Mouse (Mus musculus) MEL (cell line): ENCODE data around the gene Gm45021. TPM values are rescaled to one million over a fixed set of nuclear protein-coding genes. Genes with fewer than 3 reads are reported as not detected.

Experiments
- DNase-seq: peaks from one replicate; pipeline ENCODE4 v3.0.0; 2011; ENCODE audit warnings: low read depth, low spot score
- H3K27ac ChIP-seq: 2 replicates; pipeline ENCODE4 v1.5.1; 2012; ENCODE audit warnings: low read depth, mild to moderate bottlenecking, control low read depth, low read length, moderate library complexity; ENCODE audit not compliant: control insufficient read depth
- H3K27me3 ChIP-seq, 2 experiments: fragments of 150-350 bp in 1 of 2; sonication (generic) in 1 of 2; 2 replicates each; pipeline ENCODE4 v1.6.1; 2012; ENCODE audit warnings: low read length in 2 of 2, mild to moderate bottlenecking in 2 of 2, improper control_type of control experiment in 1 of 2, moderate library complexity in 1 of 2; ENCODE audit not compliant: insufficient read depth in 2 of 2, control insufficient read depth in 1 of 2
- H3K36me3 ChIP-seq, 2 experiments: 2 replicates each; pipeline ENCODE4 v1.6.1; 2012 to 2014; ENCODE audit warnings: low read length in 2 of 2, improper control_type of control experiment in 1 of 2, inconsistent platforms in 1 of 2, mild to moderate bottlenecking in 1 of 2; ENCODE audit not compliant: insufficient read depth in 2 of 2, control insufficient read depth in 1 of 2
- H3K4me1 ChIP-seq, 2 experiments: fragments of 150-350 bp in 1 of 2; sonication (generic) in 1 of 2; 2 replicates each; pipeline ENCODE4 v1.6.1; 2012; ENCODE audit warnings: low read length in 2 of 2, improper control_type of control experiment in 1 of 2, mild to moderate bottlenecking in 1 of 2; ENCODE audit not compliant: insufficient read depth in 2 of 2, control insufficient read depth in 1 of 2
- H3K4me3 ChIP-seq, 2 experiments: fragments of 150-350 bp in 1 of 2; sonication (generic) in 1 of 2; 2 replicates each; pipeline ENCODE4 v1.5.1; 2012; ENCODE audit warnings: low read depth in 2 of 2, low read length in 2 of 2, mild to moderate bottlenecking in 2 of 2, moderate library complexity in 2 of 2, control low read depth in 1 of 2, improper control_type of control experiment in 1 of 2; ENCODE audit not compliant: control insufficient read depth in 1 of 2, insufficient read depth in 1 of 2
- H3K79me2 ChIP-seq: 2 replicates; pipeline ENCODE4 v1.6.1; 2012; ENCODE audit warnings: mild to moderate bottlenecking, low read length, moderate library complexity; ENCODE audit not compliant: control insufficient read depth, poor library complexity, insufficient read depth
- H3K9ac ChIP-seq: 2 replicates; pipeline ENCODE4 v1.6.1; 2012; ENCODE audit warnings: low read depth, mild to moderate bottlenecking, control low read depth, low read length, moderate library complexity; ENCODE audit not compliant: control insufficient read depth, poor library complexity, severe bottlenecking
- H3K9me3 ChIP-seq: fragments of 150-350 bp; sonication (generic); replicated peaks from 2 replicates; pipeline ENCODE4 v1.6.1; 2012; ENCODE audit warnings: mild to moderate bottlenecking, low read length, improper control_type of control experiment, moderate library complexity; ENCODE audit not compliant: insufficient read depth
- CTCF ChIP-seq, 3 experiments: IDR thresholded peaks in 2 of 3; conservative IDR thresholded peaks in 1 of 3; 2 replicates each; pipeline ENCODE4 v1.5.1; 2011 to 2012; ENCODE audit warnings: low read length in 3 of 3, low read depth in 2 of 3, mild to moderate bottlenecking in 2 of 3, improper control_type of control experiment in 1 of 3, inconsistent platforms in 1 of 3, mixed read lengths in 1 of 3, moderate library complexity in 1 of 3; ENCODE audit not compliant: control insufficient read depth in 1 of 3, insufficient read depth in 1 of 3, poor library complexity in 1 of 3, severe bottlenecking in 1 of 3
- E2F4 ChIP-seq: IDR thresholded peaks from 2 replicates; pipeline ENCODE4 v1.6.1; 2011; ENCODE audit warnings: low read depth, low read length, improper control_type of control experiment, borderline replicate concordance
- EP300 ChIP-seq, 2 experiments: IDR thresholded peaks; 2 replicates each; pipeline ENCODE4 v1.6.1; 2011; ENCODE audit warnings: improper control_type of control experiment in 2 of 2, low read length in 2 of 2, low read depth in 1 of 2, mild to moderate bottlenecking in 1 of 2
- GATA1 ChIP-seq: IDR thresholded peaks from 2 replicates; pipeline ENCODE4 v1.6.1; 2011; ENCODE audit warnings: low read depth, low read length, improper control_type of control experiment
- JUND ChIP-seq: IDR thresholded peaks from 2 replicates; pipeline ENCODE4 v1.6.1; 2011; ENCODE audit warnings: low read depth, mild to moderate bottlenecking, improper control_type of control experiment, low read length
- MAFK ChIP-seq: IDR thresholded peaks from 2 replicates; pipeline ENCODE4 v1.6.1; 2011; ENCODE audit warnings: low read depth, mild to moderate bottlenecking, low read length, improper control_type of control experiment, borderline replicate concordance
- MYC ChIP-seq: IDR thresholded peaks from 2 replicates; pipeline ENCODE4 v1.6.1; 2011; ENCODE audit warnings: low read depth, mild to moderate bottlenecking, low read length, improper control_type of control experiment, moderate library complexity
- POLR2AphosphoS2 ChIP-seq: IDR thresholded peaks from 2 replicates; pipeline ENCODE4 v1.6.1; 2011; ENCODE audit warnings: low read length, improper control_type of control experiment
- SIN3A ChIP-seq: IDR thresholded peaks from 2 replicates; pipeline ENCODE4 v1.6.1; 2012; ENCODE audit warnings: low read length, improper control_type of control experiment, inconsistent platforms
- SMC3 ChIP-seq: IDR thresholded peaks from 2 replicates; pipeline ENCODE4 v1.6.1; 2011; ENCODE audit warnings: low read depth, low read length, improper control_type of control experiment
- TAL1 ChIP-seq: IDR thresholded peaks from 2 replicates; pipeline ENCODE4 v1.6.1; 2012; ENCODE audit warnings: mild to moderate bottlenecking, inconsistent platforms, low read length, moderate library complexity, mixed read lengths
- TCF12 ChIP-seq: IDR thresholded peaks from 2 replicates; pipeline ENCODE4 v1.6.1; 2014; ENCODE audit warnings: low read depth, mild to moderate bottlenecking, inconsistent platforms, low read length, improper control_type of control experiment, moderate library complexity
- UBTF ChIP-seq: IDR thresholded peaks from 2 replicates; pipeline ENCODE4 v1.6.1; 2012; ENCODE audit warnings: low read depth, mild to moderate bottlenecking, inconsistent platforms, low read length, improper control_type of control experiment, moderate library complexity, borderline replicate concordance; ENCODE audit not compliant: insufficient read depth
- ZC3H11A ChIP-seq: IDR thresholded peaks from 2 replicates; pipeline ENCODE4 v1.6.1; 2012; ENCODE audit warnings: low read depth, mild to moderate bottlenecking, inconsistent platforms, low read length, improper control_type of control experiment
- ZMIZ1 ChIP-seq: IDR thresholded peaks from 2 replicates; pipeline ENCODE4 v1.6.1; 2012; ENCODE audit warnings: low read depth, mild to moderate bottlenecking, inconsistent platforms, low read length, improper control_type of control experiment, moderate library complexity
- polyA plus RNA-seq, 2 experiments: library from polyadenylated mRNA; stranded (reverse) in 1 of 2; unstranded in 1 of 2; fragments of >175 nt in 1 of 2; fragments of >200 nt in 1 of 2; gene quantifications; 2 replicates each; pipeline versions ENCODE4 v1.2.1 to v1.2.4; 2012; ENCODE audit warnings: low replicate concordance in 2 of 2, low read depth in 1 of 2; ENCODE audit not compliant: insufficient read length in 2 of 2, insufficient read depth in 1 of 2, missing spikeins in 1 of 2
- total RNA-seq: library from RNA; depleted of rRNA; stranded (reverse); fragments of 300-350 nt; gene quantifications from 2 replicates; pipeline ENCODE4 v1.2.3, GENCODE M21; 2012

Gene Gm45021
- total and polyA plus RNA-seq, 3 experiments, result not detected

- H3K27ac ChIP-seq, result no peak overlapping the region
- no peaks in the 10 kb centered on the region for H3K79me2 ChIP-seq
- no peaks in the 10 kb centered on the region for H3K9me3 ChIP-seq
- TF ChIP-seq CTCF (IDR thresholded peaks at IDR 0.05 in 2 of 3, conservative IDR thresholded peaks at IDR 0.05 in 1 of 3; ENCODE audit: control insufficient read depth in 1 of 3, insufficient read depth in 1 of 3, low read depth in 2 of 3, low read length in 3 of 3, poor library complexity in 1 of 3, severe bottlenecking in 1 of 3) (no peak), EP300 (IDR thresholded peaks at IDR 0.05; ENCODE audit: low read depth in 1 of 2, low read length in 2 of 2) (no peak), GATA1 (no peak), SMC3 (no peak), POLR2AphosphoS2 (no peak), TAL1 (no peak), MAFK (no peak)
- TF ChIP-seq, all 39 proteins: peak for 0
- Histone ChIP-seq H3K9ac (no peak overlapping the region), H3K36me3 (no peaks in the 10 kb centered on the region), H3K4me1 (no peaks in the 10 kb centered on the region), H3K27me3 (no peaks in the 10 kb centered on the region), H3K4me3 (no peak overlapping the region)
- no peak for DNase-seq
These were observed 44.2 kb upstream of the Gm45021 start for GRCm38 (mm10) chr6:48545251-48545650.

- H3K27ac ChIP-seq, result no peak overlapping the region
- H3K36me3 ChIP-seq, result no peaks in the 10 kb centered on the region
- no peaks in the 10 kb centered on the region for H3K9me3 ChIP-seq
- no peak overlapping the region for H3K4me3 ChIP-seq
- H3K79me2 ChIP-seq, result no peaks in the 10 kb centered on the region
- no peaks in the 10 kb centered on the region for H3K27me3 ChIP-seq
- no peaks in the 10 kb centered on the region for H3K4me1 ChIP-seq
- DNase-seq, result no peak
- no peak overlapping the region for H3K9ac ChIP-seq
- TF ChIP-seq ZMIZ1 (no peak), E2F4 (no peak), GATA1 (no peak), TCF12 (no peak), JUND (no peak)
- TF ChIP-seq, all 39 proteins: peak for 0
These were observed 43.1 kb upstream of the Gm45021 start for GRCm38 (mm10) chr6:48546271-48546670.

GRCm38 (mm10) chr6:48546858-48547257, 42.6 kb upstream of the Gm45021 start:
- Histone ChIP-seq H3K4me1 (no peaks in the 10 kb centered on the region), H3K9me3 (no peaks in the 10 kb centered on the region), H3K27ac (no peak overlapping the region), H3K79me2 (no peaks in the 10 kb centered on the region), H3K9ac (no peak overlapping the region)
- no peak for DNase-seq
- no peak for TF ChIP-seq ZC3H11A
- TF ChIP-seq UBTF, result no peak
- TF ChIP-seq MYC, result no peak
- TF ChIP-seq SIN3A, result no peak
- TF ChIP-seq, all 39 proteins: peak for 0
- no peaks in the 10 kb centered on the region for H3K27me3 ChIP-seq
- H3K36me3 ChIP-seq, result no peaks in the 10 kb centered on the region
- no peak overlapping the region for H3K4me3 ChIP-seq
